Mouse (Mus musculus): ENCODE results near the gene Urm1. TPM values are rescaled to one million over a fixed set of nuclear protein-coding genes. Genes with fewer than 3 reads are reported as not detected.

Gene Urm1
- polyA plus RNA-seq, 1 experiment from 2014 or later = 17.1 TPM

DNA sequence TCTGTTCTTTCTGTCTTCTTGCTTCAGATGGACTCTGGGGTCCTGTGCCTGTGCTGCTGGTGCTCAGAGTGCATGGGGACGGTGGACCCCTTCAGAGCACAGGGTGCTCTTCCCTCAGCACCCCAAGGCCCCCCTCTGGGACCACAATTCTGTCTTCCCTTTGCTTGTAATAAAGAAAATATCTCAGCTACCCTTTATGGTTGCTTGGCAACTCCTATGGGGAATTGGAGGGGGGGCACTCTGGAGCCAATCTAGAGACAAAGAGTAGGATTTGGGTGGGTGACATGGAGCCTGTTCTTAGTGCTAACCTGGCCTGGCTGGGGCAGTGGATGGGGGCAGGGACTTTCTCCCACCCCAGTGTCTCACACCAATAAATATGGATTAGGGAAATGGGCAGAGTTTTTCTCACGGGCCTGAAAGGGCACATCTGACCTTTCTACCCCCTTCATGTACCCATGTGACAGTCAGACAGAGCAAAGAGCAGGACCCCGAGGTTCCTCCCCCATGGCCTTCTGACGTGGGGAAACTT is 33.1 kb downstream of the Urm1 start:
- H3K4me3 ChIP-seq = no peak overlapping the region
- H3K9me3 ChIP-seq = no peaks in the 10 kb centered on the region
- no peak overlapping the region for H3K4me2 ChIP-seq
- WGBS = 56% methylated on average over 4 of the region's 4 CpGs
- H3K4me1 ChIP-seq = no peaks in the 10 kb centered on the region
- ATAC-seq (ENCODE audit: extremely low read depth, insufficient number of reproducible peaks, low FRiP score, low TSS enrichment) = no peak
- peaks cover 40% of the 10 kb centered on the region for H3K27me3 ChIP-seq (replicated peaks)
- H3K36me3 ChIP-seq = no peaks in the 10 kb centered on the region
- H3K27ac ChIP-seq (replicated peaks) = no peak overlapping the region
- no peak overlapping the region for H3K9ac ChIP-seq

DNA sequence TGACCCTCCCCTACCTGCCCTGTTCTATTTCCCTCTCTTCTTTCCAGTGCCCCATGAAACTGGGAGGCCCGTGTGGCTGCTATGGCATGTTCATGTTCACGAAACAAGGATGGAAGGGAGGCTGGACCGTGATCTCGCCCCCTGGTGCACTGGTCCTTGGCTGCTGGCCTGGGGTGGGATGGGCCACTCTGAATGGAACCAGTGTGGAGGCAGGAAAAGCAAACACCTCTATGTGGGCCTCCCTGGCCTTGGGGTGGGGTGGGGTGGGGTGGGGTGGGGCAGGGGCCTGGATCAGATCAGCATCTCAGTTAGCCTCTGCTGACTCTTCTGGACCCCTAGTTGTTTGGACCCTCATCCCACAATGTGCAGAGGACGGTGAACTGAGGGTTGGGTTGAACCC is 33.9 kb downstream of the Urm1 start:
- H3K4me1 ChIP-seq = no peaks in the 10 kb centered on the region
- H3K27ac ChIP-seq (replicated peaks) = no peak overlapping the region
- no peak overlapping the region for H3K9ac ChIP-seq
- H3K36me3 ChIP-seq = no peaks in the 10 kb centered on the region
- H3K4me3 ChIP-seq = no peak overlapping the region
- no peak overlapping the region for H3K4me2 ChIP-seq
- no peak for ATAC-seq (ENCODE audit: extremely low read depth, insufficient number of reproducible peaks, low FRiP score, low TSS enrichment)
- WGBS = 66% methylated on average over 5 of the region's 5 CpGs
- peaks cover 39% of the 10 kb centered on the region for H3K27me3 ChIP-seq (replicated peaks)
- no peaks in the 10 kb centered on the region for H3K9me3 ChIP-seq

DNA sequence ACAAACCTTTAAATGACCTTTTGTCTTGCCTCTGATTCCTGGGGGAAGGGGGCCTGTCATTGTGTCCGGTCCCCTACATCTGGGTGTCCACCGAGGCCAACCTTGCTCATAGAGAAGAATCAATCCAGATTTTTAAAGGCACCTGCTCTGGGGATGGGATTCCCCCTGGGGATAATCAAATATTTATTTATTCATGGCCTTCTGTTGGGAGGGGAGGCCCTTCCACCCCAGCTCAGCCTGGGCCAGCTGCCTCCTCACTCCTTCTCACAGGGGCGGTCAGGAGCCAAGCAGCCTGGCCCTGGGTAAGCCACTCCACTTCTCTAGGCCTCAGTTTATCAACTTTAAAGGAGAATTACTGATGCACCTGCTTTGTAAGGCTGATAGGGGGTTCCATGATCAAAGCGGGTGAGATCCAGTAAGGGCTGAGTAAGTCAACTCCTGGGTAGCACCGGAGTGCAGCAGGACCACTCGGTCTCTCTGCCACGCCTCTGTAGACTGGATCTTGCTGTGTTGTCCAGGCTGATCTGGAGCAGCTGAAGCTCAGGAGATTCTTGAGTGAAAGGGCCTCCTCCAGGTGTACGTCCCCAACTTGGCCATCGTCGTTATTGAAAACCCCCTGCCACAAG is 35.8 kb downstream of the Urm1 start:
- no peak for ATAC-seq (ENCODE audit: extremely low read depth, insufficient number of reproducible peaks, low FRiP score, low TSS enrichment)
- Histone ChIP-seq H3K36me3 (no peaks in the 10 kb centered on the region), H3K4me1 (no peaks in the 10 kb centered on the region), H3K9me3 (no peaks in the 10 kb centered on the region), H3K9ac (no peak overlapping the region), H3K4me3 (no peak overlapping the region), H3K27me3 (replicated peaks) (peaks cover 31% of the 10 kb centered on the region), H3K4me2 (no peak overlapping the region), H3K27ac (replicated peaks) (no peak overlapping the region)
- WGBS = 77% methylated on average over 10 of the region's 10 CpGs

DNA sequence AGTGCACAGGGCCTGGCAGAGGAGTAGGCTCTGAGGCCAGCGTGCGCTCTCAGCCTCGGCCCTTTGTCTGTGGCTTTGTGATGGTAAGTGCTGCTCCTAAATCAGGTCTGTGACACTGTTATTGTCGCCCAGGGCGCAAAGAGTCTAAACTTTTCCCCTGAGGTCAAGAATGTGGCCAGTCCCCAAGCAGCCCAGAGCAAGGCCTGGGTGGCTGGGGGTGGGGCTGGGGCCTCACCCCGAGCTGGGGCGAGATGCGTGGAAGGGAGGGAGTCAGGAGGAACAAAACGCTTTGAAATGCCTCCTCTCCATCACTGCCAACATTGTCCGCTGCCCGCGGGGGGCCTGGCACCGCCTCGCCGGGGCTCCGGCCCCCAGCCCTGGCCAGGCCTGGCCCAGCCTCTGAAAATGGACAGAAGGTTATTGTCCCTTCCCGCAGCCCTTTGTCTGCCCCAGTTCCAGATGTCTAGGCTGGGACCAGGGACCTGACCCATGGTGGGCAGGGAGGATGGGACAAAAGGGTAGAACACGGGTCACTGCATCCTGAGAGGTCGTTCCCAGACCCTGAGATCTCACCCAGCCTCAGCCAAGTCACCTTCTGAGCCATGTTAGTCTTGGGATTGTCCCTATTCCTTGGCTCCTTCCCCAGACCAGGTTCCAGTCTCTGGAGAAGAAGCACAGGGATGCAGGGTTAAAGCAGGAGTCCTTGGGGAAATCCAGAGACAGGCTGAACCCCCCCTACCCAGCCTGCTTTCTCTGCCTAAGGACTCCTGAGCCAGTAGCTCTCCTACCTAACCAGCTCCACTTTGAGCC is 36.8 kb downstream of the Urm1 start:
- Histone ChIP-seq H3K36me3 (no peaks in the 10 kb centered on the region), H3K4me1 (no peaks in the 10 kb centered on the region), H3K27ac (replicated peaks) (no peak overlapping the region), H3K27me3 (replicated peaks) (peaks cover 31% of the 10 kb centered on the region), H3K4me3 (no peak overlapping the region), H3K4me2 (no peak overlapping the region), H3K9ac (peak overlapping the region; percentile 21; the same call in 1 of the 2 replicates), H3K9me3 (no peaks in the 10 kb centered on the region)
- no peak for ATAC-seq (ENCODE audit: extremely low read depth, insufficient number of reproducible peaks, low FRiP score, low TSS enrichment)
- 32% methylated on average over 19 of the region's 19 CpGs for WGBS

DNA sequence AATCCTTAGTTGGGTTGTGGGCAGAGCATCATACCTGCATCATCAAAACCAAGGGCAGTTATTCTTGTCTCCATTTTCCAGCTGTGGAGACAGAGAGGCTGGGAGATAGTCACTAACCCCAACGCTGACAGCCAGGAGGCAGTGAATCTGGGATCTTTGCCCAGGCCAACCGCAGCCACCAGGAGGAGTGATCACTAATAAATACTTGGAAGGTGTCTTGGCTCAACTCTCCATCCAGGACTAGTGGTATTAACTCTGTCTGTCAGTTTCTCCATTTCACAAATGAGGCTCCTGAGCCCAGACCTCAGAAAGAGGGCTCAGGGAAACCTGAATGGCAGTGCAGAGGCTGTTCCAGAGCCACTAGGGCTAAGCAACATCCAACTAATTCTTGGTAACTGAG is 37.5 kb downstream of the Urm1 start:
- ATAC-seq (ENCODE audit: extremely low read depth, insufficient number of reproducible peaks, low FRiP score, low TSS enrichment) = no peak
- Histone ChIP-seq H3K36me3 (no peaks in the 10 kb centered on the region), H3K9me3 (no peaks in the 10 kb centered on the region), H3K4me3 (no peak overlapping the region), H3K27ac (replicated peaks) (no peak overlapping the region), H3K4me1 (no peaks in the 10 kb centered on the region), H3K4me2 (no peak overlapping the region), H3K27me3 (replicated peaks) (peaks cover 31% of the 10 kb centered on the region), H3K9ac (no peak overlapping the region)
- WGBS = 26% methylated on average over 2 of the region's 2 CpGs

DNA sequence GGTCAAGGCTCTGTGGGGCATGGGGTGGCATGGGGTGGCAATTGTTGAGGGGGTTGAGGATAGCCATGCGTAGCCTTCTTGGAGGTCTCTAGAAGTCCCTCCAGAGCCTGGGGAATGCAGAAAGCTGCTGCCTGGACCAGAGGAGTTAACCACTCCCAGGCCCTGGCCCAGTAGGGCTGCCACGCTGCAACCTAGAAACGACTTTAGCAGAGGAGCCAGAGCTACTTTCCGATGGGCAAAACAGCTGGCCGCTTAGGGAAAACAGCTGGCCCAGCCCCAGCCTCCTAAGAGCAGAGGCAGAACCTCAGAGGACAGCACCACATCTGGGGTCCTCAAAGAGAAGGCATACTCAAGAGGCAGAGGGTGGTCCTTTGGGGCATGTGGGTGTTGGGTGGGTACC is 38.1 kb downstream of the Urm1 start:
- no peak for ATAC-seq (ENCODE audit: extremely low read depth, insufficient number of reproducible peaks, low FRiP score, low TSS enrichment)
- Histone ChIP-seq H3K27ac (replicated peaks) (no peak overlapping the region), H3K27me3 (replicated peaks) (peaks cover 34% of the 10 kb centered on the region), H3K9ac (no peak overlapping the region), H3K4me1 (no peaks in the 10 kb centered on the region), H3K4me3 (no peak overlapping the region), H3K36me3 (no peaks in the 10 kb centered on the region), H3K9me3 (no peaks in the 10 kb centered on the region), H3K4me2 (no peak overlapping the region)
- WGBS = 69% methylated on average over 5 of the region's 5 CpGs

DNA sequence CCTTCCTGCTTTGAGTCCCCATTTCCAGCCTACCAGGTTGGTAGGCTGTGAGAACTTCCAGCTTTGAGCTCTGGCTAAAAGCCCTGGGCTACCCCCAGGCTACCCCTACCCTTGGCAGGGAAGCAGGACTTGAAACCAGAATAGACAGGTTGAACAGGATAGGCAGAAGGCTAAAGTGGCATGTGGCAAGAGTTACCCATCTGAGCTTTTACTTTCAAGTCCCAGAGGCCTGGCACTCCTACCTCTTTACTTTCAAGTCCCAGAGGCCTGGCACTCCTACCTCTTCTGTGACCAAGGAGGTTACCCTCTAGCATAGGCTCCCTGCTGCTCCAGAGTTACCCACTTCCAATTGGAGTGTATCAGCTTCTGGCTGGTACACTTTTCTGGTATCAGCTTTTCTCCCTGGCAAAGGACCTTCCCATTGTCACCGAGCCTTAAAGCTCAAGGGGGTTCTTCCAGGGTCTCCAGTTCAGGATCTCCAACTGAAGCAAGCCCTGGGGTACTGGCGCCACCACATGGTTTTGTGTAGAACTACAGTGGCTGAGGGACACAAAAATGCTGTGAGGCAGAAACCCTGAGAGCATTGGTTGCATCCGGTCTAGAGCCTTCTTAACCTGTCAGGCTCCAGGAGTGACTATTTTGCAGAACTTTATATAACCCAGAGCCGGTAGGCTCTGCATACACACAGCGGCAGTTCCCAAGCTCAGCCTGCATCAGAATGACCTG is 39.0 kb downstream of the Urm1 start:
- no peak overlapping the region for H3K4me3 ChIP-seq
- no peaks in the 10 kb centered on the region for H3K36me3 ChIP-seq
- no peak overlapping the region for H3K4me2 ChIP-seq
- no peak overlapping the region for H3K27ac ChIP-seq (replicated peaks)
- peaks cover 43% of the 10 kb centered on the region for H3K27me3 ChIP-seq (replicated peaks)
- no peak overlapping the region for H3K9ac ChIP-seq
- no peaks in the 10 kb centered on the region for H3K4me1 ChIP-seq
- 6% methylated on average over 5 of the region's 5 CpGs for WGBS
- H3K9me3 ChIP-seq = no peaks in the 10 kb centered on the region
- ATAC-seq (ENCODE audit: extremely low read depth, insufficient number of reproducible peaks, low FRiP score, low TSS enrichment) = no peak

DNA sequence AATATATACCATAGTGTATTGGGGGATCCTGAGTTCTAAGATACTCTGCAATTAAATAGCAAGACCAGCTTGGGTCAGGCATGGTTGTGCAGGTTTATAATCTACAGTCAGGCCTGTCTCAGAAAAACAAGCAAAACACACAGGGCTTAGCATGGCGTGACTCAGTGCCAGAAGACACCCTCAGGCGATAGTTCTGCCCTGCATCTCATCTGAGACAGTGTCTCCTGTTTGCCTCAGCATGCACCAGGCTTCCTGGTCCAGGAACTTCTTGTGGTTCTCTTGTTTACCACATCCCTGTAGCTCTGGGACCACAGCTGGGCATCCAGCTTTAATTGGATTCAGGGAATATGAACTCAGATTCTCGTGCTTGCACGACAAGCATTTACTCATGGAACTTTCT is 45.2 kb downstream of the Urm1 start:
- peaks cover 24% of the 10 kb centered on the region; the same call in 1 of the 2 replicates for H3K27me3 ChIP-seq (replicated peaks)
- H3K4me2 ChIP-seq = no peak overlapping the region
- 71% methylated on average over 4 of the region's 4 CpGs for WGBS
- H3K9me3 ChIP-seq = no peaks in the 10 kb centered on the region
- no peaks in the 10 kb centered on the region for H3K36me3 ChIP-seq
- no peak overlapping the region for H3K4me3 ChIP-seq
- H3K9ac ChIP-seq = no peak overlapping the region
- ATAC-seq (ENCODE audit: extremely low read depth, insufficient number of reproducible peaks, low FRiP score, low TSS enrichment) = no peak
- H3K4me1 ChIP-seq = peaks cover 12% of the 10 kb centered on the region
- no peak overlapping the region for H3K27ac ChIP-seq (replicated peaks)

DNA sequence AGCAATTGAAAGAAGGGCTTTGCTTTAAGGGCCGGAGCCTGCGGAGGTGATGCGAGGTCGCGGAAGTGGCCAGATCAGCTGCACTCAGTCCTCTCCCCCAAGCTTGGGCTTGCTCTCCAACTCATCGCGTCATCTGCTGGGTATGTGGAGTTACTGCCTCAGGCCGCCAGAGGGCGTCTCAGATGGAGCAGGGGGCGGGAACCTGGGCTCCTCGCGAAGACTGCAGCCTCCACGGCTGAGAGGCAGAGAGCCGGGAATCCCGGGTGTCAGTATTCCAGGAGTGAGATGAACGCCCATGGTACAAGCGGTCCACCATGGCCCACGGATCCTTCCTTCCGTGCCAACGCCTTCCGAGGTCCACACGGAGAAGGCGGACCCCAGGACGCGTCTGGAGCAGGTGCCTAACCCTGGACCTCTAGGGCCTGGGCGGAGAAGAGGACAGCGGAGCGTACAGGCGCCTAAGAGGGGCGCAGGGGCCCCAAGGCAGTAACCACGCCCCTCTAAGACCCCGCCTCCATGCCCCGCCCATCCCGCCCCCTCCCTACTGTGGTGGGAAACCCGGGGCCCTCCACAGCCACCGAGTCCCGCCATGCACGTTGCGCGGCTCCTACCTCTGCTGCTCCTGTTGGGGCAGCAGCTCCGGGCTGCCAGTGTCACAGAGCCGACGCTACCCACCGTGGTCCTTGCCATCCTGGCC is 49.2 kb downstream of the Urm1 start, which contains the start of gene Cercam:
TSS of gene Cercam (plus strand) at position 216 of the 697 bp plus-strand sequence.
- peaks cover 14% of the 10 kb centered on the region for H3K27me3 ChIP-seq (replicated peaks)
- H3K36me3 ChIP-seq = no peaks in the 10 kb centered on the region
- ATAC-seq (ENCODE audit: extremely low read depth, insufficient number of reproducible peaks, low FRiP score, low TSS enrichment) = peak; percentile 88
- peak within 1 kb of the TSS; percentile 98 for H3K4me2 ChIP-seq
- peak within 1 kb of the TSS; percentile 80 for H3K27ac ChIP-seq (replicated peaks)
- H3K4me1 ChIP-seq = peaks cover 22% of the 10 kb centered on the region
- H3K9me3 ChIP-seq = no peaks in the 10 kb centered on the region
- H3K4me3 ChIP-seq = peak within 1 kb of the TSS; percentile 68
- peak within 1 kb of the TSS; percentile 88 for H3K9ac ChIP-seq
- under 1% methylated on average over 43 of the region's 44 CpGs for WGBS

DNA sequence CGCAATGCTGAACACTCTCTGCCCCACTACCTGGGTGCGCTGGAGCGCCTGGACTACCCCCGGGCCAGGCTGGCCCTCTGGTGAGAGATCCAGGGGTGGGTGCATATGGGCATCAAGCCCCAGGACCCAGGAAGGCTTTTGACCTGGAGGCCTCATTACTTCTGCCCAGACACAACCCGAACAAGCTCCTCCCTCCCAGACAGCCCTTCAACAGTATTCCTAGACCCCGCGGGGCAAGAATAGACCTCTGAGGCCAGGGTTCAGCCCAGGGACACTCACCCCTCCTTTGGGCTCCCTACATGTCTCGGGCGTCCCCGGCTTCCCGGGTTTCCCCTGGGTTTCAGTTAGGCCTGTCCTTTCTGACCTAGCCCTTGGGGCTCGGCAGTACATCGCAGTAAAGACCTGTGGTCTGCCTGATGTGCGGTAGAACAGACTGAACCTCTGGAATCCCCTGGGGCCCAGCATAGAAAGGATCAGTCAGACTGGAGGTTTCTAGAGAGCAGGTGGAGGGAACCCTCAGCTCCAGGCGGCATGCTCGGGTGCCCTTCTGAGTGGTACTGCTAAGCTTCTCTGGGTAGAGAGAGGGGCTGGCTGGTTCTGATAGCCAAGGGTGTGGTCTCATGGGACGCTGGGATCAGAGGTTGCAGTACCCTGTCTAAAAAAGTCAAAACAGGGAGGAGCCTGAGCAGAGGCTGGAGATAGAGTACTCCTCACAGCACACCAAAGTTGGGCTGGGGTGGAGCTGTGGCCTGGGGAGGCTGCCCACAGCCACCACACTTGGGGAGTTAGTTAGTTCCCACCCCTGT is 50.0 kb downstream of the Urm1 start:
- Histone ChIP-seq H3K4me3 (peak overlapping the region; percentile 68), H3K9me3 (no peaks in the 10 kb centered on the region), H3K4me2 (peak overlapping the region; percentile 98), H3K36me3 (no peaks in the 10 kb centered on the region), H3K27me3 (replicated peaks) (peaks cover 14% of the 10 kb centered on the region), H3K9ac (peak overlapping the region; percentile 88), H3K27ac (replicated peaks) (peak overlapping the region; percentile 80), H3K4me1 (peaks cover 22% of the 10 kb centered on the region)
- 6% methylated on average over 17 of the region's 17 CpGs for WGBS
- ATAC-seq (ENCODE audit: extremely low read depth, insufficient number of reproducible peaks, low FRiP score, low TSS enrichment) = peak; percentile 37; the same call in 1 of the 2 replicates

Data from heart, embryonic 13.5 days (tissue).